Mouse (Mus musculus) forebrain, postnatal 0 days (tissue): ENCODE data around the gene Map3k5. TPM values are rescaled to one million over a fixed set of nuclear protein-coding genes. Genes with fewer than 3 reads are reported as not detected.

Source experiments
- ATAC-seq: fragments of 200-750 bp; cut with Nextera tagmentation; 2 replicates; pipeline ENCODE4 v1.8.0; 2017; ENCODE audit warnings: mild to moderate bottlenecking, moderate library complexity
- DNase-seq: peaks from one replicate; pipeline ENCODE4 v3.0.0-alpha.2; 2015
- H3K27ac ChIP-seq: fragments of 300-500 bp; sonication (generic); 2 replicates; pipeline ENCODE4 v1.5.1; 2014; ENCODE audit warnings: low read depth, mild to moderate bottlenecking, antibody characterized with exemption, low read length, moderate library complexity, mixed read lengths
- H3K27me3 ChIP-seq: fragments of 300-500 bp; sonication (generic); 2 replicates; pipeline ENCODE4 v1.6.1; 2014; ENCODE audit warnings: mild to moderate bottlenecking, low read length, mixed read lengths; ENCODE audit not compliant: insufficient read depth
- H3K36me3 ChIP-seq: fragments of 300-500 bp; sonication (generic); 2 replicates; pipeline ENCODE4 v1.6.1; 2014; ENCODE audit warnings: mild to moderate bottlenecking, moderate library complexity; ENCODE audit not compliant: insufficient read depth
- H3K4me1 ChIP-seq: fragments of 300-500 bp; sonication (generic); 2 replicates; pipeline ENCODE4 v1.6.1; 2014; ENCODE audit warnings: antibody characterized with exemption; ENCODE audit not compliant: insufficient read depth
- H3K4me2 ChIP-seq: fragments of 300-500 bp; sonication (generic); 2 replicates; pipeline ENCODE4 v1.6.1; 2014; ENCODE audit warnings: low read depth, mild to moderate bottlenecking, moderate library complexity
- H3K4me3 ChIP-seq: fragments of 300-500 bp; sonication (generic); 2 replicates; pipeline ENCODE4 v1.5.1; 2014; ENCODE audit warnings: low read depth, low read length, mixed read lengths
- H3K9ac ChIP-seq: fragments of 300-500 bp; sonication (generic); 2 replicates; pipeline ENCODE4 v1.6.1; 2014; ENCODE audit warnings: mild to moderate bottlenecking
- H3K9me3 ChIP-seq: fragments of 300-500 bp; sonication (generic); 2 replicates; pipeline ENCODE4 v1.6.1; 2016; ENCODE audit warnings: low read length
- CTCF ChIP-seq: sonication (generic); IDR thresholded peaks from 2 replicates; pipeline ENCODE4 v1.5.1; 2016; ENCODE audit warnings: antibody characterized with exemption, control low read depth, low read depth
- WGBS: fragments of 180-500 bp; shearing (Covaris S2); extraction: QIAGEN DNeasy Blood & Tissue Kit; methylation state at CpG from one replicate; pipeline ENCODE4 v1.1.7; 2014; 5-methylcytosine and 5-hydroxymethylcytosine counted together
- polyA plus RNA-seq: library from polyadenylated mRNA; unstranded; fragments of >200 nt; fragmentation: Nextera tagmentation; extraction: Ambion mirVana; gene quantifications from 2 replicates; pipeline ENCODE4 v1.2.1, GENCODE M21; 2015
- total RNA-seq: library from RNA; depleted of rRNA; stranded (reverse); fragments of >200 nt; gene quantifications from 2 replicates; pipeline ENCODE4 v1.2.3, GENCODE M21; 2014

Gene Map3k5
- total and polyA plus RNA-seq, 2 experiments from 2014 or later, result 1.3 to 5.8 TPM

DNA sequence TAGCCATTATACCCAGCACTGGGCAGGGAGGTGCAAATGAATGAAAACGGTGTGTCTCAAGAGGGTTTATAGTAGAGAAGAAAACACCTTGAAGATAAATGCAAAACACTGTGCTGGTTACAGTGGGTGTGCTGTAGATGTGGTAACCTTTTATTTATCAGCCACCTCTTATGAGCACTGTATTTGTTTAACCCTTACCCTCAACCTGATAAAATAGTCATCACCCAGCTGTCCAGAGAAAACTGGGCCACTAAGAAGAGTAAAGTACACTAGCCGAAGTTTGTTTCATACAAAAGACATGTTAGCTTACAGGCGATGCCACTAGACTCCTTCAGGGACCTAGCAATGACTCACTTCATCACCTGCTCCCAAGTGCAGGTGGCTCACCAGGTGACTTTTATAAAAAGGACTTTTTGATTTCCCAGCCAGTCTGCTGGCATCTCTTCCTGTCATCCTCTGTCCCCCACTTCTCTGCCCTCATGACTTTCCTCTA, 235.0 kb downstream of the Map3k5 start:
- Histone ChIP-seq H3K4me1 (peaks cover 11% of the 10 kb centered on the region; the same call in 1 of the 2 replicates), H3K27ac (no peak overlapping the region), H3K4me2 (no peak overlapping the region), H3K27me3 (no peaks in the 10 kb centered on the region), H3K9ac (no peak overlapping the region), H3K36me3 (no peaks in the 10 kb centered on the region), H3K9me3 (no peaks in the 10 kb centered on the region), H3K4me3 (no peak overlapping the region)
- TF ChIP-seq CTCF, result no peak
- DNase-seq, result no peak
- no peak for ATAC-seq
- WGBS, result 89% methylated on average over 3 of the region's 3 CpGs

DNA sequence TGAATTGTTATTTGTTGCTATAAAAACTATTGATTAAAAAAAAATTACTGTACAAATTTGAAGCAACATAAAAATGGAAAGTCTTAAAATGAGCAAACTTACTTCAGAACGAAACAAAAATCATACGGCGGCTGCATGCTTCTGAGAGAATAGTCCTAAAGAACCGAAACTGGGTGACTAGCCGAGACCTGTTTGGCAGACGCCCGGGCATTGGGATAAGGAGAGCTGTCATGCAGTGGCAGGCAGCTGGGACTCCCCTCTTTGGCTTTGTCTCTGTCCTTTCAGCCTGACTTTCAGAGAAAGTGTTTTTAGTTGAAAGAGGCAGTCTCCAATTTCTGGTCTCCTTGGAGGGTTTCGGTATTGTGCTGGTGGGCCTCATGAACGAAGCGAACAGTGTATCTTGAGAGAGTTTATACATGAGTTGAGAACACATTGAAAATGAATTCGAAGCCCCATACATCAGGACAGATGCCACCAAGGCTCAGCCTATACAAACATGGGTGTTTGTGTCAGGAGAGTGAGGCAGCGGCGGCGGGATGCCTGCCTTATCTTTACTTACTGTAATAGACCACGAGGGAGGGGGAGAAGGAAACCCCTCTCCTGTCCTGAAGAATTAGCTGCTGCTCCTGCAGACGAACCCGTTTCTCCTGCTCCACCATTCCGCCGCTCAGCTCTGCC, 235.8 kb downstream of the Map3k5 start:
- Histone ChIP-seq H3K9ac (peak overlapping the region; percentile 49), H3K36me3 (no peaks in the 10 kb centered on the region), H3K9me3 (no peaks in the 10 kb centered on the region), H3K27ac (no peak overlapping the region), H3K4me3 (peak overlapping the region; percentile 34), H3K4me1 (peaks cover 11% of the 10 kb centered on the region; the same call in 1 of the 2 replicates), H3K27me3 (no peaks in the 10 kb centered on the region), H3K4me2 (peak overlapping the region; percentile 61)
- peak; percentile 4; the same call in 1 of the 2 replicates for ATAC-seq
- 16% methylated on average over 19 of the region's 19 CpGs for WGBS
- no peak for DNase-seq
- no peak for TF ChIP-seq CTCF

DNA sequence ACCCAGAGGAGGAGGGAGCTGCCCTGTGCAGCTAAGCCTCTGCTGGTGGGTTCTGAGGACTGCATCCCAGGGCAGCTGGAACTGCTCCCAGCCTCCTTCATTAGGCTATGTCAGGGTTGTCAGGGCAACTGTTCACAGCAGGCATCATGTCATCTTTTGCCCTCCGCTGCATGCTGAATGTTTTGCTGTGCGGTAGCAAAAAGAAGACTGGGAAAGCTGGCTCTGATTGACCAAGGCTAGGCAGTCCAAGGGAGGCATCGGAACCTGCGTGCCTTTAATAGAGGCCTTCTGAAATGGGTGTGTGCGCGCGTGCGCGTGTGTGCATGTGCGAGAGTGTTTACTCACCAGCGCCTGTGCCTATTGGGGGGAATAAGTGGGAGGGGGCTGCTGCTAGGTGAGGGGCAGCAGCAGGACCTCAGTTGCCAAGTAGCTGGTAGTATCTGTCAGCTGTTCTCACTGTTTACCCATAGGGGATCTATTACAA, 236.4 kb downstream of the Map3k5 start:
- no peaks in the 10 kb centered on the region for H3K27me3 ChIP-seq
- no peak overlapping the region for H3K27ac ChIP-seq
- H3K9ac ChIP-seq, result peak overlapping the region; percentile 49
- peak overlapping the region; percentile 61 for H3K4me2 ChIP-seq
- H3K4me1 ChIP-seq, result peaks cover 11% of the 10 kb centered on the region; the same call in 1 of the 2 replicates
- no peaks in the 10 kb centered on the region for H3K36me3 ChIP-seq
- TF ChIP-seq CTCF, result peak; percentile 97
- peak overlapping the region; percentile 34 for H3K4me3 ChIP-seq
- ATAC-seq (peak; percentile 99), DNase-seq (peak; percentile 89)
- no peaks in the 10 kb centered on the region for H3K9me3 ChIP-seq
- 10% methylated on average over 11 of the region's 11 CpGs for WGBS

DNA sequence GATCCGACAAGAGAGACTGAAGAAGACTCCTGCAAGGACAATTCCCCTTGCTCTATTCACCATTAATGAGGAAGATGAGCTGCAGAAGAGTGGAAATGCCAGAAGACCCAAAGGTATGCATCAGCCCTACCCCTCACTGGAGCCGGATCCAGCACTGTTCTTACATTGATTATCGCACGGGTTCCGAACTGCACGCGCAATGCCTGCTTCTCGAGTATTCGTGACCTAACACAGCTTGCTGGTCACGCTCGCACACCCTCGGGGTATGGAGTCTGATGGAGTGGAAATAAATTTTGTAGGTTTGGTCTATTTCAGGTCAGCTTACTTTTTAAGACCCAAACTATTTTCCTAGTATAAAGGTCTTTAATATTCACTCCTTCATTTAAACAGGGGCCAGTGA, 236.9 kb downstream of the Map3k5 start:
- peaks cover 11% of the 10 kb centered on the region; the same call in 1 of the 2 replicates for H3K4me1 ChIP-seq

DNA sequence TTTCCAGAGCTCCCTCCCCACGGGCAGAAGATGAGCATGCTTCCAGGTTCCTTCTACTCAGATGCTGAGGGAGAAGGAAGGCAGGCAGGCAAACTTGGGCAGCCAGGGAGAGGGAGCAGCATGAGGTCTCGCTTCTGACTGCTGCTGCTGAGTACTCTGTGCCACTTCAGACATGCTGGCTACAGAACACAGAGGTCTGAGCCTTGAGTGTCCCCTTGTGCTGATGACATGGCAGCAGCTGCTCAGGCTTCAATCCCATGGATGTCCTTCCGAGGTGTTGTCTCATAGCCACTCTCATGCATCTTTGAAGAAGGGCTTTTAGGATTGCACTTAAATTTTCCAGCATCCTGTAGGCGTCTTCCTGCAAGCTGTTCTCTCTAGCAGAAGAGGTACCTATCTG, 237.5 kb downstream of the Map3k5 start:
- peak overlapping the region; percentile 61 for H3K4me2 ChIP-seq
- no peak for TF ChIP-seq CTCF
- no peak overlapping the region for H3K27ac ChIP-seq
- no peaks in the 10 kb centered on the region for H3K9me3 ChIP-seq
- no peaks in the 10 kb centered on the region for H3K27me3 ChIP-seq
- H3K4me3 ChIP-seq, result no peak overlapping the region
- peaks cover 11% of the 10 kb centered on the region; the same call in 1 of the 2 replicates for H3K4me1 ChIP-seq
- WGBS, result 54% methylated on average over 4 of the region's 4 CpGs
- no peak for ATAC-seq
- no peak overlapping the region for H3K9ac ChIP-seq
- no peaks in the 10 kb centered on the region for H3K36me3 ChIP-seq
- no peak for DNase-seq

More for the DNA sequence above, 236.9 kb downstream of the Map3k5 start:
- H3K9ac ChIP-seq, result peak overlapping the region; percentile 49
- ATAC-seq (no peak), DNase-seq (peak; percentile 30)
- WGBS, result 51% methylated on average over 12 of the region's 12 CpGs
- no peaks in the 10 kb centered on the region for H3K9me3 ChIP-seq
- H3K36me3 ChIP-seq, result no peaks in the 10 kb centered on the region
- H3K4me3 ChIP-seq, result peak overlapping the region; percentile 34
- H3K27ac ChIP-seq, result no peak overlapping the region
- no peaks in the 10 kb centered on the region for H3K27me3 ChIP-seq
- H3K4me2 ChIP-seq, result peak overlapping the region; percentile 61
- no peak for TF ChIP-seq CTCF

DNA sequence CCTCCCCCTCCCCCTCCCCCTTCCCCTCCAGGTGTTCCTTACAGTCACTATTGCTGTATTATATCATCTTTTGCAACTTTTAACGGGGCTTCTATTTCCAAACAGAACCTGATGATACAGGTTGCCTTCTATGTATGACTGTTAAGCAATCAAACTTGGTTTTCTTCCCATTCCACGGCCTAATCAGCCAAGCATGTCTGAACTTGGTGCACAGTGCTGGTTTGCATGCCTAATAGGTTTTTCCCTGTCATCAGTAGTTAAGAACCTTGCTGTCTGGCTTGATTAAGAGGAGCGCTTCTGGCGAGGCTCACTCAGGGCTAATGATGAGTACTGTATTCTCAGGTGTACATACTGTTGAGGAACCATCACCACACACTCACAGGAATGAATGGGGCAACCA, 239.5 kb downstream of the Map3k5 start:
- Histone ChIP-seq H3K9ac (no peak overlapping the region), H3K4me2 (no peak overlapping the region), H3K27me3 (no peaks in the 10 kb centered on the region), H3K36me3 (no peaks in the 10 kb centered on the region), H3K4me1 (peaks cover 11% of the 10 kb centered on the region; the same call in 1 of the 2 replicates), H3K27ac (no peak overlapping the region), H3K9me3 (no peaks in the 10 kb centered on the region), H3K4me3 (no peak overlapping the region)
- WGBS, result 73% methylated on average over 4 of the region's 4 CpGs
- DNase-seq (no peak), ATAC-seq (no peak)
- TF ChIP-seq CTCF, result no peak

DNA sequence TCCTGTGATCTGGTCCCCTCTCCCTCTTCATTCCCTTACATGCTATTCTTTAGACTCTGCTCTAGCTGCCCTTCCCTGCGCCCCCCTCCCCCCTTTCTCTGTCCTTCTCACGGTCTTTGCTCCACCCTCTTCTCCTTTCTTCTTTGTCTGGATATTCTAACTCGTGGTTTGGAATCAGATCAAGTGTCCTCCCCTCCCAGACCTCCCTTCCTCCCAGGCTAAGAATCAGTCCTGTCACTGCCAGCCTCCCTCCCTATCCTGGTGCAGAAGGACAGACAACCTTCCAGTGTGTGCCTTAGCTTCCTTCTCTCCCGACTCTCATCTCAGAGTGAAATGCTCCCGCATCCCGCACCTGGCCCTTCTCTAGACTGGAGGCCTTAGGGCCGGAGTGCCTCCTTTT, 241.8 kb downstream of the Map3k5 start:
- ATAC-seq, result no peak
- H3K36me3 ChIP-seq, result no peaks in the 10 kb centered on the region
- no peak overlapping the region for H3K27ac ChIP-seq
- DNase-seq, result no peak
- no peak overlapping the region for H3K4me3 ChIP-seq
- H3K27me3 ChIP-seq, result no peaks in the 10 kb centered on the region
- WGBS, result 68% methylated on average over 7 of the region's 7 CpGs
- H3K9ac ChIP-seq, result no peak overlapping the region
- H3K4me1 ChIP-seq, result peaks cover under 1% of the 10 kb centered on the region; the same call in 1 of the 2 replicates
- no peak overlapping the region for H3K4me2 ChIP-seq
- H3K9me3 ChIP-seq, result no peaks in the 10 kb centered on the region
- TF ChIP-seq CTCF, result no peak
